Mouse (Mus musculus) ovary, postnatal 10 days (tissue): ENCODE measurements at regions not wholly inside any gene's neighbourhood (a gene's known extent, or its start where the extent isn't known, plus 50 kb on each side); places are given as distances from the start of the nearest gene placed in this dataset.
A peak's percentile ranks its signal among the peaks of the same experiment; 100 is the strongest.

Experiments
- DNase-seq: peaks from one replicate; pipeline ENCODE4 v3.0.0; 2022; ENCODE audit warnings: low spot score

- peak; percentile 73 for DNase-seq
Observed at GRCm38 (mm10) chr5:74943737-74944403, 100.7 kb downstream of the Chic2 start.

- DNase-seq = peak; percentile 24
Observed at GRCm38 (mm10) chr5:74941426-74941825, 103.1 kb downstream of the Chic2 start.

DNA sequence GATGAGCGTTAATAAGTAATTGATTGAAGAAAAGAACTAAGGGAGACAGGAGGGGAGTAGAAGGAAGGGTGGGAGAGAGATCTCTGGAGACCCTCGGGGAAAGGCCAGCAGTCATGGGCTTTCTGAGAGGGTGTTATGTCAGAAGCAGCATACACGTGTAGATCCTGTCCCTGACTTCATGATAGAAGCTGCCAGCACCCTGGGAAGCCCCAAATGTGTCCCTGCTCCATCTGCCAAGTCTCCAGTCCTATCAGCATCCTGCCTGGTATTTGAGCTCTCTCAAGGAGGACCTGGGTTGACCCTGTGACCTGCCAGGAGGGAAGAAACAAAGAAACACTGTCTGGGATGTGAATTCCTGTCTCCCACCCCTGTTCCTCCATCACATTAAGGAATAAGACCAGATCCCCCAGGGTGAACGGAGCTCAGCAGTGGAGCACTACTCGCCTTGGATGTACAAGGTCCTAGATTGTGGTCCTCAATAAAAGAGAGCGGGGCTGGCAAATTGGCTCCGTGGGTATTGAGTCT lies 107.1 kb downstream of the Chic2 start:
- no peak for DNase-seq

- no peak for DNase-seq
Observed at GRCm38 (mm10) chr5:74936087-74936486, 108.5 kb downstream of the Chic2 start.

GRCm38 (mm10) chr5:74935676-74936075 lies 108.9 kb downstream of the Chic2 start:
- no peak for DNase-seq

GRCm38 (mm10) chr5:74933276-74933675 lies 111.3 kb downstream of the Chic2 start:
- DNase-seq = no peak

GRCm38 (mm10) chr5:74932206-74932605 lies 112.4 kb downstream of the Chic2 start:
- no peak for DNase-seq

- DNase-seq = no peak
Observed at GRCm38 (mm10) chr5:74931765-74932164, 112.8 kb downstream of the Chic2 start.

GRCm38 (mm10) chr5:74927543-74927942 lies 117.0 kb downstream of the Chic2 start:
- no peak for DNase-seq

GRCm38 (mm10) chr5:74925769-74926168 lies 118.8 kb downstream of the Chic2 start:
- DNase-seq = no peak

GRCm38 (mm10) chr5:74924031-74924533 lies 120.5 kb downstream of the Chic2 start:
- DNase-seq = no peak

DNA sequence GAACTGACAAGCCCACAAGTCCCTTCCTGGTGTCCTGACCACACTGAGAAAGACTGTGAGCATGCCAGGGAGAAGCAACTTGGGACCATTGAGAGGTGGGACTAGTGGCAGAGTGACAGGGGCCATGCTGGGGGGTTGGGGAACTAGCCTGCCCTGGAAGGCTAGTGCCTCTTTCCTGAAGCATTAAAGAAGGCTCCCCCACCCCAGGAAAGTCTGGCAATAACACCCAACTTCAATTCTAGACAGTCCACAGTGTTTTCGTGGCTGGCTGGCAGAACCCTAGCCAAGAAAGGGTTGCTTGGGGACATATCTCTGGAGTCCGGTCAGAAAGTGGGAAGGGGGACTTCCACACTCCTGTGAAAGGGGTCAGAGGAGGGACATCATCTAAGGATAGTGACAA lies 121.2 kb downstream of the Chic2 start:
- DNase-seq = no peak

DNA sequence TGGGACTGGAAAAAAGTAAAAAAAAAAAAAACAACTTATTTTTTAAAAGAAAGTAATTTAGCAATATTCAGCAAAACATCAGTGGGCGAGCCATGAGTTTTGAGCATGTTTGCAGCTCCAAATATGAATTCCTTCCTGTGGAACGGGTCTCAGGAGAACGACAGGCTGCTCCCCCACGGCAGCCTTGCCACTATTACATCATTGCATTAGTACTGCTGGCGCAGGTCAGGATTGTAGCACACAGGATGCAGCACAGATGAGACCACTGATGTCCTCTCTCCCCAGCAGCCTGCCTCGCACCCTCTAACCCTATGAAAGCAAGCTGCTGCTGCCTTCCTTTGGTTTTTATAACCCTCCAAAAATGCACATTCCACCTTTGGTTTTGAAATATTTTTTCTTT lies 121.7 kb downstream of the Chic2 start:
- no peak for DNase-seq

- no peak for DNase-seq
Observed at GRCm38 (mm10) chr5:74920939-74921338, 123.6 kb downstream of the Chic2 start.

DNA sequence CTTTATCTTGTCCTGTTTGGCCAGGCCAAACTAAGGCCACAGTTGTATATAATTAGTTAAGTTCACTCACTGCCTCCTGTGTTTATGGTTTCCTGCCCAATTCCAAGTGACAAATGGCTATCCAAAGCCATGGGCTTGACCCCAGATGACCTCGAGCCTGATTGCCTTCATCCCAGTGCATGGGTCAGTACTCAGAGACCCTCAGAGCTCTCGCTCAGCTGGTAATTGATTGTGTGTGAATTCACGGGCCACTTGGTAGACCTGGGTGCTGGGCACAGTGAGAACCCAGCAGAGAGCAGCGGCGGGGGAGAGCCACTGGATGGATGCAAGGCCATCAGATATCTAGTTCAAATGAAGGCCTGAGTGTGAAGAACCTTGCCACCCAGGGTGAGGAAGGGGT lies 124.1 kb downstream of the Chic2 start:
- no peak for DNase-seq

DNA sequence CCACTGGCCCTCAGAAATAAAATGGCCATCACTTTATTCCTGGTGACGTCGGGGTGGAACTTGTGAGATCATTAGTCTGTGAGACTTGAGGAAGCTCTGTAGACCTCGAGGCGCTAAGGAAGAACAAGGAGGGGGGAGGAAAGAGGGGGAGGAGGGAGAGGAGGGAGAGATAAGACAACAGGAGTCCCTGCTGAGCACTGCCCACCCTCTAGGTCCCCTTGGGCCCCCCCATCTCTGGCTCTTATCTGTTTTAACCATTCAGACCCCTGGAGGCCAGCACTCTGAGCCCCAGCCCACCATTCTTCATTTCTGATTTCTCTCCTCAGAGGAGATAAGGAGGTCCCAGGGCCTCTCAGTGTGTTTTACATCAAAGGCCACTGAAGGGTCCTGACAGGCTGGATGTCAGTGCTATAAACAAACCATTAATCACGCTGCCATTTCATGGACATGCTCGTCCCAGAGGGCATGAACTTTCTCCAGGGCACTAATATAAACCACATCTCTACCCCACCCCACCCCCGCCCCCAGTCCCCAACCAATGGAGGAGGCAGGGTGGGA lies 139.0 kb downstream of the Chic2 start:
- no peak for DNase-seq

DNA sequence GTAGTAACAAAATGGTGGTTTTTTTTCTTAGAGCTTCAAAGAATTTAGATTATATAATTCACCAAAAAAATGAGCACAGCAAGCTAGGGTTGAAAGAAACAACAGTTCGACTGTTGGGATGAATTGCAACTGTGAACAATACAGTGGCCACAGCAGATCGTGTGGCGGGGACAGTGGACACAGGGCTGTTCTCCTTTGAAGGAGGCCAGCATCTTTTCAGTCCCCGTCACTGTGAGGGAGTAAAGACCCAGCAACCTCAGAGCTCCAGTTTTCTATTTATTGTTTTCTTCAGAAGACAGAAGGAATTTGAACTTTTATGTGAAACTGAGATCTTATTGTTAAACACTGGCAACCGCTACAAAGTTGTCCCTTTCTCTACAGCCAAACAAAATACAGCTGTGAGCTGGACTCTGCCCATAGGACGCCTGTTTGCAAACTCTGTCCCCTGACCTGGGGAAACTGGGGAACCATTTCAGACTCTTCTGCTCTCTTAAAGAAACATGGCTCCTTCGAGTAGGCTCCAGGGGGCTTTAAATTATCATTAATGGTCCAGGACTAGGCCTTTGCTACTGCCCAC lies 139.6 kb downstream of the Chic2 start:
- no peak for DNase-seq

- DNase-seq = no peak
Observed at GRCm38 (mm10) chr5:74904327-74904726, 140.2 kb downstream of the Chic2 start.

DNA sequence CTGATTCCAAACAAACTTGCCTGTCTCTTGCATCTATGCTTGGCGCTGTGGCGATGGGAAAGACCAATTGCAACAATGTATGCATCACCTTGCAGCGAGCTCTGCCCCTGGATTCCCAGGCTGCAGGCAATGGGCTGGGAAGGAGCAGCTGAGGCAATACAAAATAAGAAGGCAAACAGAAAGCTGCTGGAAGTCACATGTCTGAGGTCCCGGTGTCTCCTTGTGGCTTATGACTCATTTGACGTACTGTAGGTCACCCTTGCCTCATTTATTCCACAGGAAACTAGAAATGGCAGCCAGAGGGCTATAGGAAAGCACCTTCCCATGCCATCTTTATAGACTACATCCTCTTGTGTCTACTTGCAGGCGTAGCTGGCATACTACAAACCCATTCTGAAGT lies 140.9 kb downstream of the Chic2 start:
- no peak for DNase-seq

GRCm38 (mm10) chr5:74897133-74897532 lies 147.4 kb downstream of the Chic2 start:
- DNase-seq = no peak

DNA sequence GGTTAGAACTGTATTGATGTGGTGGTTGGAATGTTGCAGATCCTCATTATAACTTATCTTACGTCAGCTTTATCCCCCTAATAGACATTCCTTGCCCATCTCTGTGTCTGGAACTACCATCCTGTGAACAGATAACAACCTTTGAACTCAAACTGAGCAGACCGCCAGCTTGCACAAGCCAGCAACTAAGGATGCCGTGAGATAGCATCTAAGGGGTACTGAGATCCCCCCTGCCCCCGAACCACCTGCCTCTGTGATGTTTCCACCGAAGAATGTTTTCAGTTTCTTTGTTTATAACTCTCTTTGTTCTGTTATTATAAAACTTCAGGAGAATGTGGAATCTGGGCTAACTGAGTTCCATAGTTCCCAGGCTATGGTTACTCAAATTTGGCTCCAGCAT lies 151.3 kb downstream of the Chic2 start:
- DNase-seq = no peak

DNA sequence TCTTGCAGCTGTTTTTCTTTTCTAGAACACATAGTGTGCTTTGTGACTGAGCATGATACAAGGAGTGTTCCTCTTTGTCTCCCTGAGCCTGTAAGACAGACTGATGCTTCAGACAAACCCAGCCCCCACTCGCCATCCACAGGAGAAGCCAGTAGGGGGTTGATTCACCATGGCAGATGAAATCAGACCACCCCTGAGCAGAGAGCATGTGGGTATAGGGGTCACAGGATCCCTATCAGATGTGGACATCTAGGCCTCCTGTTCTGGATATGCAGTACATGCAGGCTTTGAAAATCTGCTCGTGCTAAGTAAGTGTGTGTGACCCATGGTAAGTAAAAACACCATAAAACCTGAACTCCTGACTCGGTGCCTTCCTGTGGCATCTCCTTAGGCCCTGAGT lies 153.0 kb downstream of the Chic2 start:
- DNase-seq = no peak

DNA sequence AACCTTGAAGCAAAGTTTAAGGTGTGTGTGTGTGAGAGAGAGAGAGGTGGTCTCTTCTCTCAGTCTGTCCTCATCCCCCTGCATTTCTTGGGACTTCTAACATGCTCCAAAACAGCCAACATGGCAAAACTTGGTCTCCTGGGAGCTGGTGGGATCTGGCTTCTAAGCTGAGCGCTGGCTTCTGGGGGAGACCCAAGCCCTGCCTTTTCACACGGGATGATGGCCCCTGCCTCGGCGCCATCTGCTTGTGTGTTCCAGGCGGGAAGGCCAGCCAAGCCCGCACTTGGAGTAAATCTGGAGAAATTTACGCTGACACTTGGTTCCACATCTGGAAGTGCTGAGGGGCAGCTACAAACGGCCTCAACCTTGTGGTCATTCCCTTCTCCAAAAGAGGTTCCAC lies 155.6 kb downstream of the Chic2 start:
- DNase-seq = no peak
